Mouse (Mus musculus): ENCODE data around the gene Hist1h1b.
"Not testable (repeated sequence)": the region's sequence is repeated elsewhere in the genome, so short reads cannot be mapped to it uniquely, and the experiment has no call there.

The Hist1h1b gene

GRCm38 (mm10) chr13:21779767-21780731 is at the start of gene Hist1h1b:
Gene Hist1h1b (minus strand): TSS chr13:21780625.
- DNase-seq (ENCODE audit: extremely low read depth, low read depth): peak; percentile 87

- DNase-seq (ENCODE audit: extremely low read depth, low read depth): no peak
These were observed 48.1 kb upstream of the Hist1h1b start for GRCm38 (mm10) chr13:21828511-21828910.

- not testable (repeated sequence) for DNase-seq (ENCODE audit: extremely low read depth, low read depth)
These were observed 39.9 kb upstream of the Hist1h1b start for GRCm38 (mm10) chr13:21820082-21820890.

GRCm38 (mm10) chr13:21812092-21812491 is 31.7 kb upstream of the Hist1h1b start:
- not testable (repeated sequence) for DNase-seq (ENCODE audit: extremely low read depth, low read depth)

- DNase-seq (ENCODE audit: extremely low read depth, low read depth): not testable (repeated sequence)
These were observed 31.1 kb upstream of the Hist1h1b start, which contains the start of gene Hist1h4m for GRCm38 (mm10) chr13:21811539-21811938. Gene Hist1h4m (plus strand): TSS chr13:21811746.

- DNase-seq (ENCODE audit: extremely low read depth, low read depth): not testable (repeated sequence)
These were observed 30.6 kb upstream of the Hist1h1b start for GRCm38 (mm10) chr13:21811074-21811473.

GRCm38 (mm10) chr13:21810073-21810472 is 29.6 kb upstream of the Hist1h1b start, which contains the start of the genes Hist1h2bq and Hist1h2ao:
Gene Hist1h2bq (minus strand): TSS chr13:21810197.
Gene Hist1h2ao (plus strand): TSS chr13:21810465.
- DNase-seq (ENCODE audit: extremely low read depth, low read depth): not testable (repeated sequence)

GRCm38 (mm10) chr13:21803058-21803457 is 22.6 kb upstream of the Hist1h1b start:
- not testable (repeated sequence) for DNase-seq (ENCODE audit: extremely low read depth, low read depth)

GRCm38 (mm10) chr13:21797163-21797562 is 16.7 kb upstream of the Hist1h1b start:
- not testable (repeated sequence) for DNase-seq (ENCODE audit: extremely low read depth, low read depth)

GRCm38 (mm10) chr13:21795584-21795983 is 15.2 kb upstream of the Hist1h1b start:
- no peak for DNase-seq (ENCODE audit: extremely low read depth, low read depth)

GRCm38 (mm10) chr13:21790601-21791283 is 10.3 kb upstream of the Hist1h1b start:
- no peak for DNase-seq (ENCODE audit: extremely low read depth, low read depth)

GRCm38 (mm10) chr13:21789925-21790324 is 9.5 kb upstream of the Hist1h1b start:
- no peak for DNase-seq (ENCODE audit: extremely low read depth, low read depth)

GRCm38 (mm10) chr13:21787760-21788593 is 7.6 kb upstream of the Hist1h1b start:
- peak; percentile 70 for DNase-seq (ENCODE audit: extremely low read depth, low read depth)

- DNase-seq (ENCODE audit: extremely low read depth, low read depth): peak; percentile 96
These were observed 6.6 kb upstream of the Hist1h1b start, which contains the start of the genes Hist1h2an and Hist1h2bp for GRCm38 (mm10) chr13:21786899-21787629. Gene Hist1h2an (minus strand): TSS chr13:21787218. Gene Hist1h2bp (plus strand): TSS chr13:21787461.

GRCm38 (mm10) chr13:21786189-21786898 is 5.9 kb upstream of the Hist1h1b start:
- DNase-seq (ENCODE audit: extremely low read depth, low read depth): peak; percentile 73

- DNase-seq (ENCODE audit: extremely low read depth, low read depth): peak; percentile 26
These were observed 3.9 kb upstream of the Hist1h1b start for GRCm38 (mm10) chr13:21784311-21784710.

- peak; percentile 63 for DNase-seq (ENCODE audit: extremely low read depth, low read depth)
These were observed 3.3 kb upstream of the Hist1h1b start for GRCm38 (mm10) chr13:21783734-21784161.

- DNase-seq (ENCODE audit: extremely low read depth, low read depth): peak; percentile 93
These were observed 2.8 kb upstream of the Hist1h1b start, which contains the start of gene Hist1h3i for GRCm38 (mm10) chr13:21783255-21783617. Gene Hist1h3i (minus strand): TSS chr13:21783370.
